Mouse (Mus musculus): ENCODE measurements around the gene Gdpgp1. TPM values are rescaled to one million over a fixed set of nuclear protein-coding genes. Genes with fewer than 3 reads are reported as not detected.
A peak's percentile ranks its signal among the peaks of the same experiment; 100 is the strongest.

The Gdpgp1 gene
- polyA plus RNA-seq, 1 experiment, result 1.8 TPM

- TF ChIP-seq POLR2A (IDR thresholded peaks at IDR 0.05; ENCODE audit: borderline replicate concordance, control insufficient read depth, low read depth, low read length), result no peak
- TF ChIP-seq CTCF (IDR thresholded peaks at IDR 0.05; ENCODE audit: control insufficient read depth, insufficient read depth, low read length), result no peak
- Histone ChIP-seq H3K4me1 (ENCODE audit: control insufficient read depth, insufficient read depth, low read length) (peaks cover 39% of the 10 kb centered on the region), H3K27ac (ENCODE audit: control insufficient read depth, insufficient read depth, low read depth, low read length, poor library complexity) (peak overlapping the region; percentile 91), H3K4me3 (replicated peaks; ENCODE audit: control insufficient read depth, low read depth, low read length) (no peak overlapping the region)
- WGBS, result 46% methylated on average over 18 of the region's 18 CpGs
Measured at GRCm38 (mm10) chr7:80208026-80208642, 24.5 kb upstream of the Gdpgp1 start.

GRCm38 (mm10) chr7:80208738-80209430 lies 23.8 kb upstream of the Gdpgp1 start:
- no peak overlapping the region for H3K4me3 ChIP-seq (replicated peaks; ENCODE audit: control insufficient read depth, low read depth, low read length)
- 8% methylated on average over 10 of the region's 10 CpGs for WGBS
- peaks cover 34% of the 10 kb centered on the region for H3K4me1 ChIP-seq (ENCODE audit: control insufficient read depth, insufficient read depth, low read length)
- peak overlapping the region; percentile 91 for H3K27ac ChIP-seq (ENCODE audit: control insufficient read depth, insufficient read depth, low read depth, low read length, poor library complexity)
- TF ChIP-seq CTCF (IDR thresholded peaks at IDR 0.05; ENCODE audit: control insufficient read depth, insufficient read depth, low read length) (no peak), POLR2A (IDR thresholded peaks at IDR 0.05; ENCODE audit: borderline replicate concordance, control insufficient read depth, low read depth, low read length) (peak; percentile 70)

GRCm38 (mm10) chr7:80209669-80210068 lies 23.0 kb upstream of the Gdpgp1 start:
- Histone ChIP-seq H3K4me1 (ENCODE audit: control insufficient read depth, insufficient read depth, low read length) (peaks cover 32% of the 10 kb centered on the region), H3K27ac (ENCODE audit: control insufficient read depth, insufficient read depth, low read depth, low read length, poor library complexity) (peak overlapping the region; percentile 91), H3K4me3 (replicated peaks; ENCODE audit: control insufficient read depth, low read depth, low read length) (peak overlapping the region; percentile 10)
- TF ChIP-seq POLR2A (IDR thresholded peaks at IDR 0.05; ENCODE audit: borderline replicate concordance, control insufficient read depth, low read depth, low read length), result 0 out of 2 replicates have a peak, but pooled peaks have one; percentile 31
- no peak for TF ChIP-seq CTCF (IDR thresholded peaks at IDR 0.05; ENCODE audit: control insufficient read depth, insufficient read depth, low read length)
- under 1% methylated on average over 6 of the region's 6 CpGs for WGBS

- WGBS, result 75% methylated on average over 4 of the region's 4 CpGs
- Histone ChIP-seq H3K27ac (ENCODE audit: control insufficient read depth, insufficient read depth, low read depth, low read length, poor library complexity) (peak overlapping the region; percentile 7; the same call in 1 of the 2 replicates), H3K4me3 (replicated peaks; ENCODE audit: control insufficient read depth, low read depth, low read length) (no peak overlapping the region), H3K4me1 (ENCODE audit: control insufficient read depth, insufficient read depth, low read length) (peaks cover 27% of the 10 kb centered on the region)
- TF ChIP-seq POLR2A (IDR thresholded peaks at IDR 0.05; ENCODE audit: borderline replicate concordance, control insufficient read depth, low read depth, low read length) (no peak), CTCF (IDR thresholded peaks at IDR 0.05; ENCODE audit: control insufficient read depth, insufficient read depth, low read length) (no peak)
Measured at GRCm38 (mm10) chr7:80210982-80211381, 21.7 kb upstream of the Gdpgp1 start.

- 94% methylated on average over 7 of the region's 7 CpGs for WGBS
- no peak for TF ChIP-seq CTCF (IDR thresholded peaks at IDR 0.05; ENCODE audit: control insufficient read depth, insufficient read depth, low read length)
- TF ChIP-seq POLR2A (IDR thresholded peaks at IDR 0.05; ENCODE audit: borderline replicate concordance, control insufficient read depth, low read depth, low read length), result no peak
- H3K27ac ChIP-seq (ENCODE audit: control insufficient read depth, insufficient read depth, low read depth, low read length, poor library complexity), result no peak overlapping the region
- H3K4me3 ChIP-seq (replicated peaks; ENCODE audit: control insufficient read depth, low read depth, low read length), result no peak overlapping the region
- peaks cover 13% of the 10 kb centered on the region; the same call in 1 of the 2 replicates for H3K4me1 ChIP-seq (ENCODE audit: control insufficient read depth, insufficient read depth, low read length)
Measured at GRCm38 (mm10) chr7:80213604-80214003, 19.1 kb upstream of the Gdpgp1 start.

- Histone ChIP-seq H3K4me1 (ENCODE audit: control insufficient read depth, insufficient read depth, low read length) (peaks cover 10% of the 10 kb centered on the region; the same call in 1 of the 2 replicates), H3K27ac (ENCODE audit: control insufficient read depth, insufficient read depth, low read depth, low read length, poor library complexity) (peak overlapping the region; percentile 15; the same call in 1 of the 2 replicates), H3K4me3 (replicated peaks; ENCODE audit: control insufficient read depth, low read depth, low read length) (no peak overlapping the region)
- TF ChIP-seq POLR2A (IDR thresholded peaks at IDR 0.05; ENCODE audit: borderline replicate concordance, control insufficient read depth, low read depth, low read length) (no peak), CTCF (IDR thresholded peaks at IDR 0.05; ENCODE audit: control insufficient read depth, insufficient read depth, low read length) (no peak)
- WGBS, result 81% methylated on average over 8 of the region's 8 CpGs
Measured at GRCm38 (mm10) chr7:80214459-80214858, 18.2 kb upstream of the Gdpgp1 start.

- Histone ChIP-seq H3K4me3 (replicated peaks; ENCODE audit: control insufficient read depth, low read depth, low read length) (no peak overlapping the region), H3K4me1 (ENCODE audit: control insufficient read depth, insufficient read depth, low read length) (peaks cover 9% of the 10 kb centered on the region; the same call in 1 of the 2 replicates), H3K27ac (ENCODE audit: control insufficient read depth, insufficient read depth, low read depth, low read length, poor library complexity) (peak overlapping the region; percentile 27)
- WGBS, result 28% methylated on average over 4 of the region's 4 CpGs
- TF ChIP-seq POLR2A (IDR thresholded peaks at IDR 0.05; ENCODE audit: borderline replicate concordance, control insufficient read depth, low read depth, low read length), result no peak
- TF ChIP-seq CTCF (IDR thresholded peaks at IDR 0.05; ENCODE audit: control insufficient read depth, insufficient read depth, low read length), result peak; percentile 93
Measured at GRCm38 (mm10) chr7:80215398-80215797, 17.3 kb upstream of the Gdpgp1 start.

- Histone ChIP-seq H3K4me3 (replicated peaks; ENCODE audit: control insufficient read depth, low read depth, low read length) (no peak overlapping the region), H3K4me1 (ENCODE audit: control insufficient read depth, insufficient read depth, low read length) (peaks cover 4% of the 10 kb centered on the region; the same call in 1 of the 2 replicates), H3K27ac (ENCODE audit: control insufficient read depth, insufficient read depth, low read depth, low read length, poor library complexity) (no peak overlapping the region)
- 89% methylated on average over 8 of the region's 8 CpGs for WGBS
- TF ChIP-seq POLR2A (IDR thresholded peaks at IDR 0.05; ENCODE audit: borderline replicate concordance, control insufficient read depth, low read depth, low read length) (no peak), CTCF (IDR thresholded peaks at IDR 0.05; ENCODE audit: control insufficient read depth, insufficient read depth, low read length) (no peak)
Measured at GRCm38 (mm10) chr7:80216566-80216965, 16.1 kb upstream of the Gdpgp1 start.

All from bone marrow, adult 2 months (tissue).